Mouse (Mus musculus) kidney, adult 18-20 months (tissue): Measurements from ENCODE around the gene Cyp2w1.

Source experiments
- DNase-seq: peaks from one replicate; pipeline ENCODE4 v3.0.0; 2021

Gene Cyp2w1

GRCm38 (mm10) chr5:139352317-139352716, at the start of gene Cyp2w1:
Cyp2w1 (plus strand) TSS chr5:139352617.
- no peak for DNase-seq

- no peak for DNase-seq
These were observed 48.8 kb upstream of the Cyp2w1 start for GRCm38 (mm10) chr5:139303646-139304061.

GRCm38 (mm10) chr5:139309946-139310345, 42.5 kb upstream of the Cyp2w1 start:
- no peak for DNase-seq

GRCm38 (mm10) chr5:139310477-139310876, 41.9 kb upstream of the Cyp2w1 start:
- DNase-seq, result no peak

- no peak for DNase-seq
These were observed 40.6 kb upstream of the Cyp2w1 start for GRCm38 (mm10) chr5:139311822-139312221.

GRCm38 (mm10) chr5:139313536-139313935, 38.9 kb upstream of the Cyp2w1 start:
- DNase-seq, result no peak

GRCm38 (mm10) chr5:139314941-139315642, 37.3 kb upstream of the Cyp2w1 start:
- peak; percentile 73 for DNase-seq

- peak; percentile 91 for DNase-seq
These were observed 35.3 kb upstream of the Cyp2w1 start for GRCm38 (mm10) chr5:139316982-139317675.

- DNase-seq, result no peak
These were observed 34.5 kb upstream of the Cyp2w1 start for GRCm38 (mm10) chr5:139317751-139318504.

GRCm38 (mm10) chr5:139320424-139320823, 32.0 kb upstream of the Cyp2w1 start:
- DNase-seq, result peak; percentile 64

GRCm38 (mm10) chr5:139321331-139321730, 31.1 kb upstream of the Cyp2w1 start:
- DNase-seq, result no peak

GRCm38 (mm10) chr5:139323260-139323924, 29.0 kb upstream of the Cyp2w1 start:
- peak; percentile 63 for DNase-seq

- peak; percentile 54 for DNase-seq
These were observed 28.3 kb upstream of the Cyp2w1 start for GRCm38 (mm10) chr5:139324045-139324491.

GRCm38 (mm10) chr5:139324691-139325394, 27.6 kb upstream of the Cyp2w1 start:
- peak; percentile 45 for DNase-seq

GRCm38 (mm10) chr5:139325395-139325966, 26.9 kb upstream of the Cyp2w1 start, which contains the start of gene Adap1:
Adap1 (minus strand) TSS chr5:139325622.
- DNase-seq, result peak; percentile 70

GRCm38 (mm10) chr5:139326111-139326696, 26.2 kb upstream of the Cyp2w1 start:
- no peak for DNase-seq

- no peak for DNase-seq
These were observed 25.3 kb upstream of the Cyp2w1 start for GRCm38 (mm10) chr5:139326986-139327633.

- DNase-seq, result no peak
These were observed 24.8 kb upstream of the Cyp2w1 start for GRCm38 (mm10) chr5:139327634-139328020.

- no peak for DNase-seq
These were observed 21.7 kb upstream of the Cyp2w1 start for GRCm38 (mm10) chr5:139330766-139331165.

GRCm38 (mm10) chr5:139331742-139332141, 20.7 kb upstream of the Cyp2w1 start:
- peak; percentile 92 for DNase-seq
